Mouse (Mus musculus) testis, postnatal 10 days (tissue): ENCODE measurements at regions not wholly inside any gene's neighbourhood (a gene's known extent, or its start where the extent isn't known, plus 50 kb on each side); places are given as distances from the start of the nearest gene placed in this dataset.
A peak's percentile ranks its signal among the peaks of the same experiment; 100 is the strongest.

Source experiments
- DNase-seq: peaks from one replicate; pipeline ENCODE4 v3.0.0; 2021; ENCODE audit warnings: low spot score

- DNase-seq: no peak
Observed at GRCm38 (mm10) chr17:79498321-79498720, 113.3 kb upstream of the Rmdn2 start.

DNA sequence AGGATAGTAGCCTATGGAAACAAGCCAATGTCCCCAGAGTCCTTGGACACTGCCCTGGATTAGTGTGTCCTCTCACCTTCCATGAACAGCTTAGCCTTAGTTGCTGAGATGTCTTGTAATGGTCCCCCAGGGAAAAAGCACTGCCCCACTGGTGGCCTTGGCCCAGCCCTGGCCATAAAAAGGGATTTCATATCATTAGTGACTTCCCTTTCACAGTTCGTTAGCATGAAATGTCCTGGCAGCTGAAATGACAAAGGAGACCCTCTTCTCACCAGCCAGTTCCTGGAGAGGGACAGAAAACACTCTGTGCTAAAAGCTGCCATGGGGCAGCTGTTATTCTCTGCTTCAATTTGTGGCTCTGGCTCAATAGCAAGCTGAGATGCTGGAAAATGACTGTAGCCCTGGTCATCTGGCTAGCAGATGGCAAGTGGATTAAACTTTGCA, 110.6 kb upstream of the Rmdn2 start:
- DNase-seq: no peak

DNA sequence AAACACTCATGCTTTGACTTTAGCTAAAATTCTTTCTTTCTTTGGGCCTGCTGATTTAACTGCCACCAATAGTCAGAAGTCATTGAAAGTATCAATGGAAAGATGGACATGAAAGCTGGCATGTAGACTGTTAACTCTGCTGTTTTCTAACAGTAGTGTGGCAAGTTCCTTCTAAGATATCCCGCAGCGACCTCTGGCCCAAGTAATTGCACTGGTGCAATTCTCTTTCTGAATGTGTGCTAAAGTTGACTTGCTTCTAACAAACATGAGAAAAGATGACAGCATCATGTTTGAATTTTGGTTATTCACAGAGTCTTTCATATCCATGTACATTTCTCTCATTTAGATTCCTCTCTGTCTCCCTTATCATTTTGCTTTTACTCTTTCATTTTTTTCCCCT, 109.7 kb upstream of the Rmdn2 start:
- no peak for DNase-seq

- DNase-seq: no peak
Observed at GRCm38 (mm10) chr17:79503037-79503436, 108.6 kb upstream of the Rmdn2 start.

DNA sequence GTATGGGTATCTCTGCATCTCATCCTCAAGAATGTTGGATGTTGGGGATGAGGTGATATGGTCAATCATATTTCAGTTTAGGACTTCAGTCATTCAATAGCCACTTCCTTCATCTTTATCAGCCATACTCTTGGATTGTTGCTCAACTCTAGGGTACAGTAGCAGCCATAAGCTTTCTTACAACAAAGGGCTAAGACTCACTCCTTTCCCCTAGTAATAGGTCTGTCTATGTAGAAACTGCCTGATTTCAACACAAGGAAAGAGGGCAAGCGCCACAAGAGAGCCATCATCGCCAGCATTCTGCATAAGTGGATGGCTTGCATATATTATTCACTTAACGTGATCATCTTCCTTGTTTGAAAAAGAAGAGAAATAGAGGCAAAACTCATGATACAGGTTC, 107.5 kb upstream of the Rmdn2 start:
- DNase-seq: no peak

GRCm38 (mm10) chr17:79505565-79505964, 106.1 kb upstream of the Rmdn2 start:
- DNase-seq: no peak

- DNase-seq: no peak
Observed at GRCm38 (mm10) chr17:79509281-79509680, 102.4 kb upstream of the Rmdn2 start.

GRCm38 (mm10) chr17:79509957-79510710, 101.5 kb upstream of the Rmdn2 start:
- DNase-seq: no peak

- no peak for DNase-seq
Observed at GRCm38 (mm10) chr17:79511218-79511617, 100.4 kb upstream of the Rmdn2 start.

GRCm38 (mm10) chr17:79514076-79514475, 97.6 kb upstream of the Rmdn2 start:
- DNase-seq: no peak

GRCm38 (mm10) chr17:79518185-79518584, 93.5 kb upstream of the Rmdn2 start:
- DNase-seq: no peak

DNA sequence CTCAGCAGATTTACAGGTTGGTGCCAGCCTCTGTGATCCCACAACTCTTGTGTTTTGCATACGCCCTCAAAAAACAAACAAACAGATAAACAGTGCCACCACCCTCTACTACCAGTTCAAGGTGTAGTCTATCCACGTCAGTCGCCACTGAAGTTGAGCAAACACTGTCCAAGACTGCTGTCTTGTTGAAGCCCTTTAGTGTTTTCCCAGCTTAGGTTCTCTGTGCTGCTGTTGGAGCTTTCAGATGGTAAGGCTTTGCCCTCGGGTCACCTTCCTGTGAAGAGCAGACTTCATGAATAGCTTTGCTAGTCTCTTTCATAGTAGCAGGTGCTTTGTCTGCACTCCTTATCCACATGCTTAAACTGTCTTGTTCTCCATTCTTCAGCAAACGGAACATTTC, 93.0 kb upstream of the Rmdn2 start:
- no peak for DNase-seq

DNA sequence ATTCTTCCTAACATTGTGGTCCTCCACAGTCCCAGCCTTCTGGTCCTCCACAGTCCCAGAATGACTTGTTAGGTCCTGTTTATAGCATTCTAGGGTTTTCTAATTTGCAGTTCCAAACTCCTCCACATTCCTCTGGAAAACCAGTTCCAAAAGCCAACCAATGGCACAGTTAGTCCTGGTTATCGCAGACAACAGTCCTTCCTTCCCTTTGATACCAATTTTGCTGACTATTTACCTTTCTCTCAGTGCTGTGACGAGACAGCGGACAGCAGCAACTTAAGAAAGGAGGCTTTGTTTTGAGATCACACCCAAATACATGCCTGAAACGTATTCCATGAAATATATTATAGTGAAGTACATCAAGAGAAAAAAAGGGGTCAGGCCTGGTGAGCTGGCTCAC, 92.3 kb upstream of the Rmdn2 start:
- no peak for DNase-seq

DNA sequence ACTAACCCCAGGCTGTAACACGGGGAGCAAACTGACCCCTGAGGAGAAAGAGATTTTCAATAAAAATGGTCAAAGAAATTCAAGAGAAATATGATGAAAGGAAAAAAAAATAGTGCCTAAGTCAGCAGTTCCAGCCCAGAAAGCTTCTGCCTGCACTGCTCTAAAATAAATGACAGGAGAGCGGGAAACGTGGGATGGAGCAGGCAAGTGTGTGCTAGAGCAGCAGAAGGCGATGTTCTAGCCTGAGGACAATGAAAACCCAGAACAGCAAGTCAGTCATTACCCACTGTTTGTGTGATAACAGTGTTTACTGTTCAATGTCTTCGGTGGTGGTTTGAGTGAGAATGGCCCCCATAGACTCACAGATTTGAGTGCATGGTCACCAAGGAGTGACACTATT, 91.4 kb upstream of the Rmdn2 start:
- no peak for DNase-seq

DNA sequence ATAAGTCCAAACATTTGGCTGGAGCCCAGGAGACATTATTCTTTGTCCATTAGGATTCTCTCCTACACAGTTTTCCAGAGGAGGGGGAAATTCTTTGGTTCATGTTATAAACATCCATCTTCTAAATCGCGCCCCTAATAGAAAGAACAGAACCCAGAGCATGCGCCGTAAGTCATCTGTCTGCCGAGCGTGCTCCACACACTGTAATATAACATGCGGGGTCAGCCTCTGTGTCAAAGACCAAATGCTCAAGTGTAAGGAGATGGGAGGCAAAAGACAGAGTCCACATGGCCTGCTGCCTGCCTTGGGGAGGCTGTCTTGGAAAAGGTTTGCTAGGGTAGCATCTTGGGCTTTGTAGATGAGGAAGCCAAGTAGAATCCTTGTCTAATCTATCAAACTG, 90.0 kb upstream of the Rmdn2 start:
- no peak for DNase-seq

DNA sequence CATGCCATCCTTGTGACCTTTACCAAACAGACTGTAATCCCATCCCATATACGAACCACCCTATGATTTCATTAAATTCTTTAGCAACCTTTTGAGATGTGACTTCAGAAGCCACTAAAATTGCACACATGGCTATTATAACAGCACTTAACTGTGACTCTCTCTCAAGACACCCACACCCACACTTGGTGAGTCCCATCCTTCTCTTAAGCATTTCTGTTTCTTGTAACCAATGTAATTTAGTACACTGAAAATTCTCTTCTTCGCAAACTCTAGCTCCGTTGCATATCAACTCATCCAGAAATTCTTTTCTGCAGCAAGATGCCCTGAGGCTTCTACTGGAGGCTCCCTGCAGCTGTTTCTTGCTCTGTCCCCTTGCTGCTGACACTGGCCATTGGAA, 88.4 kb upstream of the Rmdn2 start:
- no peak for DNase-seq

GRCm38 (mm10) chr17:79527391-79527790, 84.3 kb upstream of the Rmdn2 start:
- DNase-seq: no peak

GRCm38 (mm10) chr17:79536549-79536948, 75.1 kb upstream of the Rmdn2 start:
- DNase-seq: no peak

DNA sequence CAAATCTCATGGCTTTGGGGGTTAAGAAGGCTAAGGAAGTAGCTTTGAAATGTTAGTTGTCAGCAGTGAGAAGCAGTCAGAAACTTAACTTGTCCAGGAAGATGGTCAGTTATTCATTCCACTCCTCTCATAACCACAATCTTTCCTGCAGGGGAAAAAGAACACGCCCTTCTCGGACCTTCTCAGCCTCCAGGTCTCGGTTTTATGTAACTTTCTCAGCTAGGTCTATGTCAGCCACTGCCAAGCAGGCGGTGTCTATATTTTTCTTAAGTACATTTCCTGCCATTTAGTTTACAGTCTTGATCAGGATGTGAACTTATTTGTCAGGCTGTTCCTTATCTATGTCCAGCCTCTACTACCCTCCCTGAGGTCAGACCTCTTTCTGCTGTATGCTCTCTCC, 72.9 kb upstream of the Rmdn2 start:
- DNase-seq: no peak

DNA sequence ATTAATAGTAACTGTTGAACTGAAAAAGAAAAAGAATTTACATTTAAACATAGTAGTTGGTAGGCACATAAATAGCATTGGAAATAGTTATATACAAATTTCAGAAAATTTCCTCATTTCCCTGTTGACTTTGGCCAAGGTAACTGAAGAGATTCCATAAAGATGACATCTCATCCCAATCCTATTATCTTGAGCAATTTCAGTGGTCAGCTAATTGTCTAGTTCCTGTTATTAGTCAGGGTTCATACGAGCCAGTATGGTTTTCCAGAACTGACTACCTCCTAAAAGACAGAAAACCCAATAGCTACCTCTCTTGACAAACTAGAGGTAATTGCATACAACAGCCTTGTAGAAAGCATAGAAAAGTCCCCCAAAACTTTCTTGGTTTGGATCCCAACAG, 71.6 kb upstream of the Rmdn2 start:
- no peak for DNase-seq

- no peak for DNase-seq
Observed at GRCm38 (mm10) chr17:79540511-79540910, 71.2 kb upstream of the Rmdn2 start.

- peak; percentile 75 for DNase-seq
Observed at GRCm38 (mm10) chr17:79543907-79544522, 67.6 kb upstream of the Rmdn2 start.

DNA sequence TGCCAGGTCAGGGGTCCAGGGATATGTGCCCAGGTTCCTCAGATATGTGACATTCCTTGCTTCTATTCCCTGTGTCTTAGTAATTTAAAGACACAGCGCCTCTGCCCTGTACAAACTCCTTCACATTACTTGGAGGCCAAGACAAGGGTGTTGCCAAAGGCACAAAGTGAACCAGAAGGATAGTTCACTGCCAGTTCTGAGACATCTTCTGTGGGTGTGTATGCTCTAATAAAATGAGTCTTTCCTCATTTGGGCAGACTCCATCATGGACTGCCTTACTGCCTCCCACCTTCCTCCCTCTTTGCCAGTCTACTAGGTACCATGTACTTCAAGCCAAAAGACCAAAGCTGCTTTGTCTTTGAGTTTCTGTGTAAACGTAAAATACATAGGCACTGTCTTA, 65.8 kb upstream of the Rmdn2 start:
- DNase-seq: no peak

GRCm38 (mm10) chr17:79547075-79547474, 64.6 kb upstream of the Rmdn2 start:
- DNase-seq: no peak
